Mouse (Mus musculus): Measurements from ENCODE around the gene Pagr1b. TPM values are rescaled to one million over a fixed set of nuclear protein-coding genes. Genes with fewer than 3 reads are reported as not detected.

Pagr1b gene
- polyA plus RNA-seq, 1 experiment from 2014 or later: not detected

GRCm38 (mm10) chr7:127023896-127024690, 7.8 kb upstream of the Pagr1b start:
- H3K4me1 ChIP-seq: peaks cover 75% of the 10 kb centered on the region
- peak overlapping the region; percentile 100 for H3K27ac ChIP-seq (replicated peaks)

DNA sequence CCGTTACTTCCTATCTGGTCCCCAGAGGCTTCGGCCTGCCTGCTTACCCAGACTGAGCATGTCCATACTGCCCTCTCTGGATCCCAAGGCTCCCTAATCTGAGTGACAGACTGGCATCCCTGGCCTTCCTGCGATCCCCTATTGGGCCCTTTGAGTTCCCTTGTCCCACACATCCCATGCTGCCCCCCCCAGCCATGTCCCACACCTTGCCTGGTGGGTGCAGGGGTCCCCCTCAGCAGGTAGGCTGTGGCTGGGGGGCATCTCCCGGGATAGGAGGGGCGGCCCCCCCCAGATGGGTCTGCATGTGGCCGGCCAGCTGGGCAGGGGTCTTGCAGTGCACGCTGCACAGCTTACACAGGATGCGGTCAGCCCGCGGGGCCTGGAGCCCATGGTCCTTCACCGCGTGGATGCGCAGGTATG, 7.0 kb upstream of the Pagr1b start:
- Histone ChIP-seq H3K4me1 (peaks cover 83% of the 10 kb centered on the region), H3K36me3 (replicated peaks) (peaks cover 55% of the 10 kb centered on the region), H3K27me3 (replicated peaks; ENCODE audit: low read depth, poor library complexity, severe bottlenecking) (no peaks in the 10 kb centered on the region), H3K27ac (replicated peaks) (peak overlapping the region; percentile 100), H3K4me3 (peak overlapping the region; percentile 86), H3K9me3 (no peaks in the 10 kb centered on the region)
- WGBS: 84% methylated on average over 13 of the region's 13 CpGs
- DNase-seq (ENCODE audit: low spot score): no peak

More at GRCm38 (mm10) chr7:127023896-127024690, 7.8 kb upstream of the Pagr1b start:
- H3K9me3 ChIP-seq: no peaks in the 10 kb centered on the region
- DNase-seq (ENCODE audit: low spot score): no peak
- peak overlapping the region; percentile 86 for H3K4me3 ChIP-seq
- peaks cover 63% of the 10 kb centered on the region for H3K36me3 ChIP-seq (replicated peaks)
- H3K27me3 ChIP-seq (replicated peaks; ENCODE audit: low read depth, poor library complexity, severe bottlenecking): no peaks in the 10 kb centered on the region
- 37% methylated on average over 19 of the region's 19 CpGs for WGBS

DNA sequence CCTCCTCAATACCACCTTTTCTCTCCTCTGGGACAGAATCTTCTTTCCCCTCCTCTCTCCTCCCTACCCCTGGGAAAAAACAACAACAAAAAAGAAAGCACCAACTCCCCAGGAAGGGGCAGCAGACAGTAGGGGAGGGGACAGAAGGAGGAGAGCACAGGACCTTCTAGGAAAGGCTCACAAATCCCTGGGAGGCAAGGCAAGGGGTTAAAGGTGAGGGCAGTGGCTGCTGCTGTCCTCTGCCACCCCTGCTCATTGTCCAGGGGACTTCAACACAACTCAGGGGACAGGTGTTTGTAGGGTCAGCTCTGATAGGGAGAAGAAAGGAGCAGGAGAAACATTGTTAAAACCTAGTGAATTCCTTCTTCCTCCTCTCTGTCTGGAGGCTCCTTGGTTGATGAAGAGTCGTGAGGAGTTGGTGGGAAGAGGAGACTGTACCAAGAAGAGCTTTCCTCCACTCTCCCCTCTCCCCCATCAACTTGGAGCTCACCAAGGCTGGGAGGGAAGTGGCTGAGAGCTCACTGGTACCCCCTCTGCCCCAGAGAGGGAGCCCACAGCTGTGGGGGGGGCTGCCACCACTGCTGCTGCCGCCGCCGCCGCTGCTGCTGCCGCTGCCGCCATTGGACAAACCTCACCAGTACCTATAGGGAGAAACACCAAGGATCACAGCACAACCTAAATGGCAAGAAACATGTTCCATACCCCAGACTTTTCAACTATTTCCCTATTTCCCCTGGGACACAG, 6.4 kb upstream of the Pagr1b start:
- no peak for DNase-seq (ENCODE audit: low spot score)
- whole genome bisulfite sequencing: 82% methylated on average over 7 of the region's 7 CpGs
- H3K27ac ChIP-seq (replicated peaks): peak overlapping the region; percentile 100
- peak overlapping the region; percentile 86 for H3K4me3 ChIP-seq
- no peaks in the 10 kb centered on the region for H3K9me3 ChIP-seq
- no peaks in the 10 kb centered on the region for H3K27me3 ChIP-seq (replicated peaks; ENCODE audit: low read depth, poor library complexity, severe bottlenecking)
- H3K4me1 ChIP-seq: peaks cover 83% of the 10 kb centered on the region
- peaks cover 49% of the 10 kb centered on the region for H3K36me3 ChIP-seq (replicated peaks)

- 43% methylated on average over 5 of the region's 5 CpGs for WGBS
- no peak for DNase-seq (ENCODE audit: low spot score)
- no peaks in the 10 kb centered on the region for H3K9me3 ChIP-seq
- H3K27ac ChIP-seq (replicated peaks): peak overlapping the region; percentile 86
- peak overlapping the region; percentile 86 for H3K4me3 ChIP-seq
- peaks cover 84% of the 10 kb centered on the region for H3K4me1 ChIP-seq
- peaks cover 47% of the 10 kb centered on the region for H3K36me3 ChIP-seq (replicated peaks)
- no peaks in the 10 kb centered on the region for H3K27me3 ChIP-seq (replicated peaks; ENCODE audit: low read depth, poor library complexity, severe bottlenecking)
Observed at GRCm38 (mm10) chr7:127021563-127022527, 5.6 kb upstream of the Pagr1b start.

- peaks cover 92% of the 10 kb centered on the region for H3K4me1 ChIP-seq
- peak; percentile 78 for DNase-seq (ENCODE audit: low spot score)
- 2% methylated on average over 37 of the region's 37 CpGs for WGBS
- peaks cover 47% of the 10 kb centered on the region for H3K36me3 ChIP-seq (replicated peaks)
- no peaks in the 10 kb centered on the region for H3K27me3 ChIP-seq (replicated peaks; ENCODE audit: low read depth, poor library complexity, severe bottlenecking)
- peak within 1 kb of the TSS; percentile 86 for H3K27ac ChIP-seq (replicated peaks)
- no peaks in the 10 kb centered on the region for H3K9me3 ChIP-seq
- peak within 1 kb of the TSS; percentile 86 for H3K4me3 ChIP-seq
Observed at GRCm38 (mm10) chr7:127020901-127021562, 4.7 kb upstream of the Pagr1b start, which contains the start of the genes Gm42742 and Prrt2. Gene Gm42742, minus strand, starts transcription at chr7:127021097. Gene Prrt2, minus strand, starts transcription at chr7:127021211.

DNA sequence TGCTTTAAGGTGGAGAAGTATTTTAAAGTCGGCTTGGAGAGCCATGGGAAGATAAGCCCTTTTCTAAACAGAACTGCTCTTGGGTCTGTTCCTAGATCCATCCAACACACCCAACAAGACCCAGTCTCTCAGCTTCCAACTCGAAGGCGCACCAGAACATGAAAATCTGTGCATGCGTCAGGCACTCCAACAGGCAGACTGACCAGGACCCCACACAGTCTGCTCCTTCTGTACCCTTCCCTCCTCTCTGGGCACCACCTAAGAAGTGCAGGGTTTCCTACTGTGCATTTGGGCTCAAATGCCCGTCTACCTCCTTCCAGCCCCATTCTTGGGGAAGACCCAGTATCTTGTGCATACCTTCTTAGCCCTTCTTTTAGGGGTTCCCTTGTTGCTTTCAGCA, 4.2 kb upstream of the Pagr1b start:
- Histone ChIP-seq H3K27ac (replicated peaks) (peak overlapping the region; percentile 86), H3K36me3 (replicated peaks) (peaks cover 52% of the 10 kb centered on the region), H3K4me1 (peaks cover 97% of the 10 kb centered on the region), H3K27me3 (replicated peaks; ENCODE audit: low read depth, poor library complexity, severe bottlenecking) (no peaks in the 10 kb centered on the region), H3K4me3 (peak overlapping the region; percentile 86), H3K9me3 (no peaks in the 10 kb centered on the region)
- 46% methylated on average over 5 of the region's 5 CpGs for WGBS
- no peak for DNase-seq (ENCODE audit: low spot score)

- Histone ChIP-seq H3K27ac (replicated peaks) (peak overlapping the region; percentile 86), H3K9me3 (no peaks in the 10 kb centered on the region), H3K4me3 (peak overlapping the region; percentile 86), H3K27me3 (replicated peaks; ENCODE audit: low read depth, poor library complexity, severe bottlenecking) (no peaks in the 10 kb centered on the region), H3K36me3 (replicated peaks) (peaks cover 52% of the 10 kb centered on the region), H3K4me1 (peaks cover 97% of the 10 kb centered on the region)
- WGBS: 68% methylated on average over 3 of the region's 3 CpGs
- no peak for DNase-seq (ENCODE audit: low spot score)
Observed at GRCm38 (mm10) chr7:127020031-127020430, 3.7 kb upstream of the Pagr1b start.

GRCm38 (mm10) chr7:127019306-127019960, 3.1 kb upstream of the Pagr1b start:
- no peak for DNase-seq (ENCODE audit: low spot score)
- WGBS: 76% methylated on average over 14 of the region's 14 CpGs
- peaks cover 52% of the 10 kb centered on the region for H3K36me3 ChIP-seq (replicated peaks)
- peak overlapping the region; percentile 86 for H3K27ac ChIP-seq (replicated peaks)
- H3K9me3 ChIP-seq: no peaks in the 10 kb centered on the region
- H3K4me3 ChIP-seq: peak overlapping the region; percentile 86
- peaks cover 97% of the 10 kb centered on the region for H3K4me1 ChIP-seq
- no peaks in the 10 kb centered on the region for H3K27me3 ChIP-seq (replicated peaks; ENCODE audit: low read depth, poor library complexity, severe bottlenecking)

DNA sequence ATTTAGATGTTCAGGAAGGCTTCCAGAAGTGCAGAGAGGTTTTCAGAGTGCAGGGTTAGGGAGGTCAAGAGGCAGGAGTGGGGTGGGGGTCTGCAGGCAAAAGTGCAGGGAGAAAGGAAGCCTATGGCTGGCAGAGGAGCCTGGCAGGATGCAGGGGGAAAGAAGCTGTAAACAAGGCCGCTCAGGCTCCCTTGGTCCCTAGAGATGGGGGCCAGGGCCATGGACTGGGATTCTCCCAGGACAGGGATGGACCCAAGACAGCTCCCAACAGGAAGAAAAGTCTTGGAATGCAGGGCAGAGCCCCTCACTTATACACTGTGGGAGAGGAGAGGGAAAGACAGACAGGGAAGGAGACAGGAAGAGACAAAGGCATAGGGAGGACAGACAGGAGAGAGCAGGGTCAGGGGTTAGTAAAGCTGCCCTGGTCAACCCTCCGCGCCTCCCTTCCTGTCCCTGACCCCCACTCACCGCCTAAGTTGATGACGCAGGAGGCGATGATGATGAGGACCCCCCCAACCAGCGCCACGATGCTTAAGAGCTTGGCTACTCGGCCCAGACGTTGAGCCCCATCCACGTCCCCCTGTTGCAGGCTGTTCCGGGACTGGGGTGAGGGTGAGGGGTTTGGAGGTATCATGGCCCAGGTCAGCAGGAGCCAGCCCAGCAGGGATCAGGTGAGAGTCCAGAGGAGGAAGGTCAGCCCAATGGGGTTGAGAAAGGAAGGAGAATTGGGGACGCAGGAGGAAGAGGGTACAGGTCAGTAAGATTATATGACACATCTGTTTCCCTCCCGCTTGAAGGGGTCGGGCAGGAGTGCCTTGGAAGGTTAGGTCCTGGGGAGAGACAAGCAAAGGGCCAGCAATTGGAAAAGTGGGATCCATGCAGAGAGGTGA, 2.4 kb upstream of the Pagr1b start:
- Histone ChIP-seq H3K9me3 (no peaks in the 10 kb centered on the region), H3K36me3 (replicated peaks) (peaks cover 52% of the 10 kb centered on the region), H3K4me3 (peak overlapping the region; percentile 86), H3K27ac (replicated peaks) (peak overlapping the region; percentile 97), H3K4me1 (peaks cover 95% of the 10 kb centered on the region), H3K27me3 (replicated peaks; ENCODE audit: low read depth, poor library complexity, severe bottlenecking) (no peaks in the 10 kb centered on the region)
- DNase-seq (ENCODE audit: low spot score): no peak
- 70% methylated on average over 15 of the region's 15 CpGs for WGBS

DNA sequence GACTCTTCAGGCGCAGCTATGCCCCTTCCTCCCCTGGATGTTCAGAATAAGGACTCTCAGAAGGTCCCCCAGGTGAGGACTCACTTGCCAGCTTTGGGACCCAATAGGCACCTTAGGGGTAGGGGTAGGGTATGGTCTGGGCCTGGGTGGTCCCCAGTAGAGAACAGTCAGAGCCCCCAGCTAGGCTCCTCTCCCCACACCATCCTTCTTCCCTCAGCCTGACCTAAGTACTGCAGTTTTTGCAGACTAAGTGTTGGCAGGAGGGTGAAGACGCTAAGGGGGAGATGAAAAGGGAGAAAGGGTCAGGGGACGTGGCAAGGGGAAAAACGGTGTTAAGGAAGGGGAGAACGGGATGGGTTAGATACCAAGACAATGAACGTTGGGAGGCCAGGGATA, 1.7 kb upstream of the Pagr1b start:
- Histone ChIP-seq H3K36me3 (replicated peaks) (peaks cover 52% of the 10 kb centered on the region), H3K4me3 (peak overlapping the region; percentile 35; the same call in 1 of the 2 replicates), H3K9me3 (no peaks in the 10 kb centered on the region), H3K27ac (replicated peaks) (peak overlapping the region; percentile 97), H3K4me1 (peaks cover 88% of the 10 kb centered on the region), H3K27me3 (replicated peaks; ENCODE audit: low read depth, poor library complexity, severe bottlenecking) (no peaks in the 10 kb centered on the region)
- DNase-seq (ENCODE audit: low spot score): no peak
- 56% methylated on average over 6 of the region's 6 CpGs for WGBS

Measured in embryonic facial prominence, embryonic 10.5 days (tissue).